Mouse (Mus musculus) erythroblast, embryonic 14.5 days (primary cell): ENCODE data around the gene Olfr157. TPM values are rescaled to one million over a fixed set of nuclear protein-coding genes. Genes with fewer than 3 reads are reported as not detected.

Experiments used
- H3K27me3 ChIP-seq: 2 replicates; pipeline ENCODE4 v1.6.1; 2012; ENCODE audit warnings: inconsistent platforms; ENCODE audit not compliant: control insufficient read depth
- H3K36me3 ChIP-seq: 2 replicates; pipeline ENCODE4 v1.6.1; 2012; ENCODE audit warnings: mild to moderate bottlenecking, inconsistent platforms; ENCODE audit not compliant: control insufficient read depth
- H3K4me1 ChIP-seq: 2 replicates; pipeline ENCODE4 v1.6.1; 2012; ENCODE audit warnings: inconsistent platforms; ENCODE audit not compliant: control insufficient read depth
- H3K4me3 ChIP-seq: replicated peaks from 2 replicates; pipeline ENCODE3; 2012; ENCODE audit warnings: moderate library complexity, mild to moderate bottlenecking, inconsistent platforms
- H3K9me3 ChIP-seq: 2 replicates; pipeline ENCODE4 v1.6.1; 2012; ENCODE audit warnings: low read length, inconsistent platforms, mixed read lengths; ENCODE audit not compliant: control insufficient read depth
- GATA1 ChIP-seq: IDR thresholded peaks from 2 replicates; pipeline ENCODE4 v1.6.1; 2012; ENCODE audit warnings: low read length, inconsistent platforms, mixed read lengths
- TAL1 ChIP-seq: IDR thresholded peaks from 3 replicates; pipeline ENCODE4 v1.6.1; 2012; ENCODE audit warnings: low read length, inconsistent platforms, mixed read lengths
- polyA plus RNA-seq: library from polyadenylated mRNA; stranded (reverse); fragments of >175 nt; gene quantifications from 2 replicates; pipeline ENCODE4 v1.2.3, GENCODE M21; 2012

Gene Olfr157
- polyA plus RNA-seq, result not detected in 2 replicates

- TF ChIP-seq GATA1 (no peak), TAL1 (no peak)
Measured at GRCm38 (mm10) chr4:43840101-43840500, at the start of gene Olfr157. Olfr157 (minus strand) TSS chr4:43840201.

GRCm38 (mm10) chr4:43884196-43884595 is 44.2 kb upstream of the Olfr157 start:
- no peaks in the 10 kb centered on the region for H3K4me1 ChIP-seq
- H3K4me3 ChIP-seq, result no peak overlapping the region
- H3K36me3 ChIP-seq, result no peaks in the 10 kb centered on the region
- H3K9me3 ChIP-seq, result no peaks in the 10 kb centered on the region
- TF ChIP-seq GATA1 (no peak), TAL1 (no peak)
- H3K27me3 ChIP-seq, result no peaks in the 10 kb centered on the region; the same call in 1 of the 2 replicates

More at GRCm38 (mm10) chr4:43840101-43840500, at the start of gene Olfr157:
- no peaks in the 10 kb centered on the region for H3K4me1 ChIP-seq
- no peaks in the 10 kb centered on the region for H3K27me3 ChIP-seq
- no peaks in the 10 kb centered on the region for H3K36me3 ChIP-seq
- no peaks in the 10 kb centered on the region for H3K9me3 ChIP-seq
- no peak within 1 kb of the TSS for H3K4me3 ChIP-seq

GRCm38 (mm10) chr4:43879566-43879965 is 39.6 kb upstream of the Olfr157 start:
- H3K4me3 ChIP-seq, result no peak overlapping the region
- peaks cover 16% of the 10 kb centered on the region for H3K4me1 ChIP-seq
- TF ChIP-seq TAL1, result no peak
- no peak for TF ChIP-seq GATA1
- no peaks in the 10 kb centered on the region for H3K9me3 ChIP-seq
- H3K36me3 ChIP-seq, result no peaks in the 10 kb centered on the region
- H3K27me3 ChIP-seq, result peaks cover 27% of the 10 kb centered on the region

- Histone ChIP-seq H3K4me1 (peaks cover 16% of the 10 kb centered on the region), H3K27me3 (peaks cover 27% of the 10 kb centered on the region), H3K4me3 (no peak overlapping the region), H3K36me3 (no peaks in the 10 kb centered on the region), H3K9me3 (no peaks in the 10 kb centered on the region)
- TF ChIP-seq TAL1 (no peak), GATA1 (no peak)
Measured at GRCm38 (mm10) chr4:43878121-43878776, 38.2 kb upstream of the Olfr157 start.

GRCm38 (mm10) chr4:43877230-43877629 is 37.2 kb upstream of the Olfr157 start:
- TF ChIP-seq TAL1 (no peak), GATA1 (no peak)
- no peaks in the 10 kb centered on the region for H3K36me3 ChIP-seq
- H3K4me1 ChIP-seq, result peaks cover 16% of the 10 kb centered on the region
- H3K27me3 ChIP-seq, result peaks cover 27% of the 10 kb centered on the region
- no peak overlapping the region for H3K4me3 ChIP-seq
- H3K9me3 ChIP-seq, result no peaks in the 10 kb centered on the region

GRCm38 (mm10) chr4:43875919-43876411 is 36.0 kb upstream of the Olfr157 start:
- Histone ChIP-seq H3K4me1 (peaks cover 16% of the 10 kb centered on the region), H3K36me3 (no peaks in the 10 kb centered on the region), H3K4me3 (peak overlapping the region; percentile 74), H3K27me3 (peaks cover 27% of the 10 kb centered on the region), H3K9me3 (no peaks in the 10 kb centered on the region)
- no peak for TF ChIP-seq TAL1

- TF ChIP-seq TAL1, result no peak
- TF ChIP-seq GATA1, result no peak
- Histone ChIP-seq H3K4me3 (peak within 1 kb of the TSS; percentile 74), H3K36me3 (no peaks in the 10 kb centered on the region), H3K4me1 (peaks cover 16% of the 10 kb centered on the region), H3K9me3 (no peaks in the 10 kb centered on the region), H3K27me3 (peaks cover 27% of the 10 kb centered on the region)
Measured at GRCm38 (mm10) chr4:43875160-43875918, 35.3 kb upstream of the Olfr157 start, which contains the start of gene Reck. Reck (plus strand) TSS chr4:43875530.

GRCm38 (mm10) chr4:43874501-43874900 is 34.5 kb upstream of the Olfr157 start:
- Histone ChIP-seq H3K9me3 (no peaks in the 10 kb centered on the region), H3K4me3 (no peak overlapping the region), H3K4me1 (peaks cover 16% of the 10 kb centered on the region), H3K36me3 (no peaks in the 10 kb centered on the region), H3K27me3 (peaks cover 27% of the 10 kb centered on the region)
- no peak for TF ChIP-seq GATA1
- no peak for TF ChIP-seq TAL1

GRCm38 (mm10) chr4:43869821-43870220 is 29.8 kb upstream of the Olfr157 start:
- H3K27me3 ChIP-seq, result peaks cover under 1% of the 10 kb centered on the region
- H3K4me3 ChIP-seq, result no peak overlapping the region
- H3K36me3 ChIP-seq, result no peaks in the 10 kb centered on the region
- no peaks in the 10 kb centered on the region for H3K9me3 ChIP-seq
- TF ChIP-seq GATA1, result no peak
- no peak for TF ChIP-seq TAL1
- peaks cover 1% of the 10 kb centered on the region for H3K4me1 ChIP-seq
